Mouse (Mus musculus) limb, embryonic 13.5 days (tissue): ENCODE data around the gene Lrrk1. TPM values are rescaled to one million over a fixed set of nuclear protein-coding genes. Genes with fewer than 3 reads are reported as not detected.
A peak's percentile ranks its signal among the peaks of the same experiment; 100 is the strongest.

Experiments used
- ATAC-seq: fragments of 200-750 bp; cut with Nextera tagmentation; 2 replicates; pipeline ENCODE4 v1.8.0; 2017; ENCODE audit warnings: low read depth, moderate number of reproducible peaks, moderate TSS enrichment; ENCODE audit not compliant: low FRiP score
- H3K27ac ChIP-seq: fragments of 300-500 bp; sonication (generic); 2 replicates; pipeline ENCODE4 v1.5.1; 2015; ENCODE audit warnings: inconsistent platforms, mild to moderate bottlenecking, moderate library complexity
- H3K27me3 ChIP-seq: fragments of 300-500 bp; sonication (generic); 2 replicates; pipeline ENCODE4 v1.6.1; 2015; ENCODE audit warnings: mild to moderate bottlenecking, inconsistent platforms
- H3K36me3 ChIP-seq: fragments of 300-500 bp; sonication (generic); 2 replicates; pipeline ENCODE4 v1.6.1; 2015; ENCODE audit warnings: inconsistent platforms, mild to moderate bottlenecking, moderate library complexity
- H3K4me1 ChIP-seq: fragments of 300-500 bp; sonication (generic); 2 replicates; pipeline ENCODE4 v1.6.1; 2015; ENCODE audit warnings: inconsistent platforms
- H3K4me2 ChIP-seq: fragments of 300-500 bp; sonication (generic); replicated peaks from 2 replicates; pipeline ENCODE4 v1.6.1; 2015; ENCODE audit warnings: inconsistent platforms, mild to moderate bottlenecking, moderate library complexity
- H3K4me3 ChIP-seq: fragments of 300-500 bp; sonication (generic); 2 replicates; pipeline ENCODE4 v1.5.1; 2015; ENCODE audit warnings: moderate library complexity, mild to moderate bottlenecking, inconsistent platforms
- H3K9ac ChIP-seq: fragments of 300-500 bp; sonication (generic); 2 replicates; pipeline ENCODE4 v1.6.1; 2015; ENCODE audit warnings: mild to moderate bottlenecking, inconsistent platforms
- H3K9me3 ChIP-seq: fragments of 300-500 bp; sonication (generic); 2 replicates; pipeline ENCODE4 v1.6.1; 2016; ENCODE audit warnings: inconsistent platforms
- WGBS: fragments of 180-500 bp; shearing (Covaris S2); methylation state at CpG from one replicate; pipeline ENCODE4 v1.1.7; 2015; 5-methylcytosine and 5-hydroxymethylcytosine counted together
- polyA plus RNA-seq: library from polyadenylated mRNA; unstranded; fragments of >200 nt; fragmentation: Nextera tagmentation; extraction: Ambion mirVana; gene quantifications from 2 replicates; pipeline ENCODE4 v1.2.1, GENCODE M21; 2015

Lrrk1 gene
- polyA plus RNA-seq, 1 experiment from 2014 or later: 14.1 TPM

- Histone ChIP-seq H3K9me3 (no peaks in the 10 kb centered on the region), H3K4me1 (peaks cover 47% of the 10 kb centered on the region), H3K36me3 (no peaks in the 10 kb centered on the region), H3K27ac (no peak overlapping the region), H3K4me3 (no peak overlapping the region), H3K9ac (no peak overlapping the region), H3K4me2 (no peak overlapping the region), H3K27me3 (no peaks in the 10 kb centered on the region; the same call in 1 of the 2 replicates)
- WGBS: 63% methylated on average over 11 of the region's 11 CpGs
- no peak for ATAC-seq
Measured at GRCm38 (mm10) chr7:66405541-66405940, 17.4 kb upstream of the Lrrk1 start.

- Histone ChIP-seq H3K4me3 (no peak overlapping the region), H3K27ac (no peak overlapping the region), H3K36me3 (no peaks in the 10 kb centered on the region), H3K9me3 (no peaks in the 10 kb centered on the region), H3K4me1 (peaks cover 48% of the 10 kb centered on the region), H3K4me2 (no peak overlapping the region), H3K9ac (no peak overlapping the region), H3K27me3 (no peaks in the 10 kb centered on the region; the same call in 1 of the 2 replicates)
- WGBS: 66% methylated on average over 4 of the region's 4 CpGs
- no peak for ATAC-seq
Measured at GRCm38 (mm10) chr7:66404802-66405201, 16.7 kb upstream of the Lrrk1 start.

- H3K27ac ChIP-seq: 0 out of 2 replicates have a peak overlapping the region, but pooled peaks have one; percentile 17
- H3K4me3 ChIP-seq: no peak overlapping the region
- H3K27me3 ChIP-seq: no peaks in the 10 kb centered on the region; the same call in 1 of the 2 replicates
- peak; percentile 74; the same call in 1 of the 2 replicates for ATAC-seq
- peaks cover 51% of the 10 kb centered on the region for H3K4me1 ChIP-seq
- H3K9ac ChIP-seq: no peak overlapping the region
- H3K9me3 ChIP-seq: no peaks in the 10 kb centered on the region
- H3K4me2 ChIP-seq: no peak overlapping the region
- 29% methylated on average over 10 of the region's 10 CpGs for WGBS
- H3K36me3 ChIP-seq: no peaks in the 10 kb centered on the region
Measured at GRCm38 (mm10) chr7:66404141-66404540, 16.0 kb upstream of the Lrrk1 start.

- peaks cover 51% of the 10 kb centered on the region for H3K4me1 ChIP-seq
- H3K9ac ChIP-seq: no peak overlapping the region
- WGBS: 92% methylated on average over 5 of the region's 5 CpGs
- no peak for ATAC-seq
- H3K27ac ChIP-seq: no peak overlapping the region
- no peak overlapping the region for H3K4me2 ChIP-seq
- no peaks in the 10 kb centered on the region; the same call in 1 of the 2 replicates for H3K27me3 ChIP-seq
- H3K9me3 ChIP-seq: no peaks in the 10 kb centered on the region
- no peaks in the 10 kb centered on the region for H3K36me3 ChIP-seq
- H3K4me3 ChIP-seq: no peak overlapping the region
Measured at GRCm38 (mm10) chr7:66402876-66403275, 14.7 kb upstream of the Lrrk1 start.

- 64% methylated on average over 8 of the region's 8 CpGs for WGBS
Measured at GRCm38 (mm10) chr7:66401605-66402004, 13.5 kb upstream of the Lrrk1 start.

GRCm38 (mm10) chr7:66397288-66397687, 9.1 kb upstream of the Lrrk1 start:
- Histone ChIP-seq H3K9me3 (no peaks in the 10 kb centered on the region), H3K4me1 (peaks cover 23% of the 10 kb centered on the region), H3K36me3 (no peaks in the 10 kb centered on the region), H3K27me3 (no peaks in the 10 kb centered on the region; the same call in 1 of the 2 replicates), H3K27ac (no peak overlapping the region), H3K4me3 (no peak overlapping the region), H3K4me2 (no peak overlapping the region), H3K9ac (no peak overlapping the region)
- 75% methylated on average over 3 of the region's 3 CpGs for WGBS
- ATAC-seq: no peak

More at GRCm38 (mm10) chr7:66401605-66402004, 13.5 kb upstream of the Lrrk1 start:
- no peak for ATAC-seq
- no peaks in the 10 kb centered on the region; the same call in 1 of the 2 replicates for H3K27me3 ChIP-seq
- no peak overlapping the region for H3K4me2 ChIP-seq
- H3K9ac ChIP-seq: no peak overlapping the region
- H3K27ac ChIP-seq: no peak overlapping the region
- H3K4me1 ChIP-seq: peaks cover 51% of the 10 kb centered on the region
- no peaks in the 10 kb centered on the region for H3K9me3 ChIP-seq
- no peak overlapping the region for H3K4me3 ChIP-seq
- no peaks in the 10 kb centered on the region for H3K36me3 ChIP-seq

GRCm38 (mm10) chr7:66388621-66389532, 727 bp upstream of the Lrrk1 start:
- peak overlapping the region; percentile 94 for H3K4me2 ChIP-seq
- peak; percentile 52; the same call in 1 of the 2 replicates for ATAC-seq
- H3K4me3 ChIP-seq: peak overlapping the region; percentile 72
- no peaks in the 10 kb centered on the region for H3K9me3 ChIP-seq
- WGBS: 12% methylated on average over 28 of the region's 28 CpGs
- H3K27ac ChIP-seq: no peak overlapping the region
- H3K27me3 ChIP-seq: no peaks in the 10 kb centered on the region
- H3K36me3 ChIP-seq: no peaks in the 10 kb centered on the region
- H3K4me1 ChIP-seq: peaks cover 40% of the 10 kb centered on the region
- H3K9ac ChIP-seq: peak overlapping the region; percentile 90

GRCm38 (mm10) chr7:66387419-66387812, 734 bp downstream of the Lrrk1 start:
- H3K27ac ChIP-seq: peak overlapping the region; percentile 58; the same call in 1 of the 2 replicates
- 1% methylated on average over 13 of the region's 13 CpGs for WGBS
- ATAC-seq: no peak

GRCm38 (mm10) chr7:66386411-66386810, 1.7 kb downstream of the Lrrk1 start:
- Histone ChIP-seq H3K27me3 (no peaks in the 10 kb centered on the region), H3K9me3 (no peaks in the 10 kb centered on the region), H3K36me3 (no peaks in the 10 kb centered on the region), H3K4me2 (no peak overlapping the region), H3K4me3 (no peak overlapping the region), H3K9ac (no peak overlapping the region), H3K27ac (no peak overlapping the region), H3K4me1 (peaks cover 38% of the 10 kb centered on the region)
- 92% methylated on average over 6 of the region's 6 CpGs for WGBS
- ATAC-seq: no peak

More at GRCm38 (mm10) chr7:66387419-66387812, 734 bp downstream of the Lrrk1 start:
- peak overlapping the region; percentile 94 for H3K4me2 ChIP-seq
- peaks cover 44% of the 10 kb centered on the region for H3K4me1 ChIP-seq
- peak overlapping the region; percentile 72 for H3K4me3 ChIP-seq
- no peaks in the 10 kb centered on the region for H3K36me3 ChIP-seq
- H3K9ac ChIP-seq: peak overlapping the region; percentile 90
- no peaks in the 10 kb centered on the region for H3K9me3 ChIP-seq
- no peaks in the 10 kb centered on the region for H3K27me3 ChIP-seq

- Histone ChIP-seq H3K27me3 (no peaks in the 10 kb centered on the region), H3K4me2 (no peak overlapping the region), H3K27ac (no peak overlapping the region), H3K36me3 (peaks cover 1% of the 10 kb centered on the region; the same call in 1 of the 2 replicates), H3K4me3 (no peak overlapping the region), H3K9me3 (no peaks in the 10 kb centered on the region), H3K9ac (no peak overlapping the region), H3K4me1 (peaks cover 35% of the 10 kb centered on the region)
- no peak for ATAC-seq
- 93% methylated on average over 12 of the region's 12 CpGs for WGBS
Measured at GRCm38 (mm10) chr7:66385826-66386225, 2.3 kb downstream of the Lrrk1 start.

- ATAC-seq: no peak
- Histone ChIP-seq H3K4me2 (no peak overlapping the region), H3K9ac (no peak overlapping the region), H3K9me3 (no peaks in the 10 kb centered on the region), H3K36me3 (peaks cover 5% of the 10 kb centered on the region; the same call in 1 of the 2 replicates), H3K27me3 (no peaks in the 10 kb centered on the region), H3K4me3 (no peak overlapping the region), H3K4me1 (peaks cover 35% of the 10 kb centered on the region), H3K27ac (no peak overlapping the region)
- 90% methylated on average over 8 of the region's 8 CpGs for WGBS
Measured at GRCm38 (mm10) chr7:66384891-66385290, 3.3 kb downstream of the Lrrk1 start.

- H3K4me2 ChIP-seq: no peak overlapping the region
- 57% methylated on average over 5 of the region's 5 CpGs for WGBS
- H3K36me3 ChIP-seq: peaks cover 5% of the 10 kb centered on the region; the same call in 1 of the 2 replicates
- H3K4me1 ChIP-seq: peaks cover 35% of the 10 kb centered on the region
- H3K27me3 ChIP-seq: no peaks in the 10 kb centered on the region
- H3K4me3 ChIP-seq: no peak overlapping the region
- no peaks in the 10 kb centered on the region for H3K9me3 ChIP-seq
- no peak overlapping the region for H3K9ac ChIP-seq
- H3K27ac ChIP-seq: no peak overlapping the region; the same call in 1 of the 2 replicates
- ATAC-seq: no peak
Measured at GRCm38 (mm10) chr7:66384213-66384612, 3.9 kb downstream of the Lrrk1 start.
